Mouse (Mus musculus) lung, adult 18-20 months (tissue): ENCODE measurements at regions not wholly inside any gene's neighbourhood (a gene's known extent, or its start where the extent isn't known, plus 50 kb on each side); places are given as distances from the start of the nearest gene placed in this dataset.

Source experiments
- DNase-seq, 2 experiments: peaks; one replicate each; pipeline ENCODE4 v3.0.0; 2022; ENCODE audit warnings: mixed read lengths in 2 of 2

DNA sequence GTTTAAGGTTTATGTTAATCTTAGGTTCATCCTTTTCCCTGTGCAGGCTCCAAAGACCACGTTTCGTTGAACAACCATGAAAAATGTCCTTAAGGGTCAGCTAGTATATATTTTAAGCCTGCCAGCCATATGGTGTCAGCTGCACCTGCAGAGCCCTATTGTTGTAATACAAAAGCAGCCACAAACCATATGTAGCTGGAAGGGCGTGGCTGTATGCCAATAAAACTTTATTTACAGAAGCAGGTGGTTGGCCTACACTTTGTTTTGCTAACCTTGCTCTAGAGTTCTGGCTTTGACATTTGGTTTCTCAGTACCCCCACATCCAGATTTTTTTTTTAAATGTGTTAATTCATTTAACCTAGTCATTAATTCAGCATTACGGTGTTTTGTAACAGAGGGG lies 711.1 kb upstream of the Car8 start:
- no peak for DNase-seq

DNA sequence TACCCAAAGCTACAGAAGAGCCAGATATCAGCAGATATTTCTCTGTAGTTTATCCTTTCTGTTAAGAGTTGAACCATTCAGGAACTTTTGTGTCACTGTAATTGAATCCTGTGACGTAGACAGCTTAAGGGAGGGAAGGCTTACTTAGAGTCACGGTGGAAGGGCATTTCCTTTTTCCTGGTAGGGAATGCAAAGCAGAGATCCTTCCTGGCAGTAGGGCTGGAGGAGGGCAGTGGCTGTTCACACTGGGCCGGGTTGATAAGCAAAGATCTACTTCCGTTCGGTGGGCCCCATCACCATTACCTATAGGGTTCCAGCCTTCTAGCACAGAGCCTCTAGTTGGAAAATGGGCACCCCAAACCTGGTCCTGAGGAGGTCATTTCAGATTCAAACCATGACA lies 710.7 kb upstream of the Car8 start:
- DNase-seq: no peak

DNA sequence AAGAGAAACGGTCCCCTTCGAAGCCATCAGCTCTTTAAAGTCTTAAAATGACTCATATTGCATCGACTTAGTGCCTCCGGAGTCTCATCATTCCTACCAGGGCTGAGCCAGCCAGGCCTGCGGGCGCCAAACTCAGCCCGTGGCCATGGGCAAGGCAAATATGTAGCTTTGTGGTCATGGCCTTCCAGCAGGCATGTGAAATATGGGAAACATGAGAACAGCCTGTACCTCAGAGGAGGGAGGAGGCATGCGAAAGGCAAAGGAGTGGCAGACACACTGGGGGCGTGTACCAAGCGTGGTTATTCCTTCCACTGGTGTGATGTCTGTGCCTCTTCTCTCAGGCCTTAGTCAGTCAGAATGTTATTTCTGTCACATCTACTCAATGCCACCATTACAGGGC lies 706.3 kb upstream of the Car8 start:
- DNase-seq: no peak

DNA sequence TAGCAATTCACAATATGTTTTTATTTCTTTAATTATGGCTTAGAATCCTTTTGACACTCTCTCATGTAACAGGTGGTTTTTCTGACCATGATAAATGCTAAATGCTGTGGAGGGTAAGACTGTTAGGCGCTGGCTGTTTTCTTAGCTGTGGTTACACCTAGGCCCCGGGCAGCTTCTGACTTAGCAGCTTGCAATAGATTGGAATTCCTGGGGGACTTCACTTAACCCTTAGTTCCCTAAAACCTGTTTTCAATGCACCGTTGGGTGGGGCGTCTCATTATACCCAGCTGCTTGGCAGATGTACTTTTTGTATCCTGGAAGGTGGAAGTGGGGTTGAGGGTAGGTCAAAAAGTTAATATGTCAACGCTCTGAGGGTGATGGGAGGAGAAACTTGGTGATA lies 704.2 kb upstream of the Car8 start:
- DNase-seq: no peak

DNA sequence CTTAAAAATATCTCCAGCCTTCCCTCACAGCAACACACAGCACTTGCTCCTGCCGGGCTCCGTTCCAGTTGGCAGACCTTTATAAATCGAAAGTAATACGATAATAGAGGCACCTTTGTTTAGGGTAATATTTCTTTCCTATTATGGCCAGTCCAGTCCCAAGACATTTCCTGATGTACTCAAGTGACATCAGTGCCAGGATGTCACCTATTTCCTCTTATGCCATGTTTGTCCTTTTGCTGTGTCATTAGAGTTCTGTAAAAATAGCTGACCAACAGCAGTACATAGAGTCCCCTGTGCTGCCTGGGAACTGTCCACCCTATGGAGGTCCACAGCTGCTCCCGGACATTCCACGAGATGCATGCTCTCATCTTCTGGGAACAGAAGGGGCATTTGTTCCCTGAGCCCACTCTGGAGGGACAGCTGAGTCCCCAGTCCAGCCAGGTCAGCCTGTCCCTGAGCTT lies 700.1 kb upstream of the Car8 start:
- peak; percentile 27 to 47 for DNase-seq

DNA sequence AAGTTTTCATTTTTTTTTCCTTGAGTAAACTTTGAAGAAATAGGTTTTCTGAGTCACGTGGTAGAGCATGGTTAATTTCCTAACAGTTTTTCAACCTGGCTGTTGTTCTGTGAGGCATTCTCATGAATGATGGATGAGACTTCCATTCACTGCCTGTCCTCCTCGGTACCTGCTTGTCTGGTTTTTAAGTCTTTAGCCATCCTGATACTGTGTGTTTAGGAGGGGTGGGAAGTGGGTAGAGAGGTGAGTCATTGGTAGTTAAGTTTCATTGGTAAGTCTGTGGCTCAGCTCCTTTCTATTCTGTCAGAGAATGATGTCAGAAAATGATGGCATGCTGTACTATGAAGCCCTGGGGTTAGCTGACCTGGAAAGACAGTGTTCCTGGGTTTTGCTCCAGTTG lies 697.1 kb upstream of the Car8 start:
- DNase-seq: no peak

DNA sequence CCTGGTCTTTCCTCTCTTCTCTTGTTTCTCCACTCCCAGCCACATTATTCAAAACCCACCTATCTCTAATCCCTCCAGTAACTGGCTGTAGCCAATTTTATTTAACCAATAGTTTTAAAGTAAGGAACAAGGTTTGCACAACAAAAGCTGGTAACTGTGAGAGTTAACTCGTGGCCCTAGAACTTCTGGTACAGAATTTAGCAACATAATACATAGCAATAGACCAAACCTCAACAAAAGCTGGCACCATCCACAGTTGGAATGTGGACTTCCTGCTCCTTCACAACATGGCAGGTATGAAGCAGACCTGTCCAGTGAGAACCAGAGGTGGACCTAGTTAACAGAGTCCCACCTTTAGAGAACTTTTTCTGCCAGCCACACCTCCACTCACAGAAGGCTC lies 695.7 kb upstream of the Car8 start:
- no peak for DNase-seq

DNA sequence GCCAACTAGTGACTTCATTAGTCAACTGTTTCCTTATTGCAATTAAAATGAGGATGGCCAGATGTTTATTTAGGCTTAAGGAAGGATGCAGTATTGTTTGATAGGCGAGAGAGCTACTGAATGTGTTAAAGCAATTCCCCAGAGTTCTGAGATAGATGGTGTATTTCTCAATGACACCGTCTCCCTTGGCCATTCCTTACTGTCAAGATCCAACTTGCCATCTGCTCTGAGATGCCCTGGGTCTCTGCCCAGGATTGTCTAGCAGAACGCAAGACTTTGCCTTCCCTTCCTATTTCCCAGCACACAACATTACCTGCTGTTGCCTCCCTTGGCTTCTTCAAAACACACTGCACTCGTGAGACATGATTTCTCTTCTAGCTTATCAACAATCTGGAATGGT lies 690.5 kb upstream of the Car8 start:
- DNase-seq: no peak

DNA sequence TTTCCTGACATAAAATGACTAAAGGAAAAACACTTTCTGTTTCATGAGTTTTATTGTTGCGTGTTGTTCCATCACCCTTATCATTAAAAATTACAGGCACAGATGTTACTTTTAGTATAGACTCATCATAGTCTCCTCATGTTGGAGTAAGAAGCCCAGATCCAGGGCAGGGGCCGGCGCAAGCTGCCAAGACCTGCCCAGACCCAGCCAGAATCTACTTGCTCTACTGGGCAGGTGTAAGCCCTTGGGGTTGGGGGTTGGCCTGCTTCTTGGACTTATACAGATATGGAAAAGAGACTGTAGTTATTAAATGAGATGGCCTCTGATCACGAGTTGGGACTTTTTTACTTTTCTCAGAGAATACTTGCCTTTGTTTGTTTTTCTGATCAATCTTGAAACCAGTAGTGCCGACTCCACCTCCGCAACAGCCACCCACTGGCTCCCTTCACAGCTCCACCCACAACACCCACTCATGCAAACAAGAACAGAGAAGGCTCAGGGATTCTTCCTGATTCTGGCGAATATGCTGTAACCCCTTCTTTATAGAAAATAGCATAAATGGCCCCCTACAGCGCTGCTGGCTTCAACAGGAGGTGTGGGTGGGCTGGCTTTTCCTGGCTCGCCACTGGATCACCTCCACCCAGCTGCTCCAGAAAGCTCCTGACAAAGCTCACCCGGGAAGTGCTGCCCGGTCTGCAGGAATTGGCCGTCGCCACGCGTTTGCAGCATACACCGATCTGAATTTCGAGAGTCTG lies 689.9 kb upstream of the Car8 start:
- peak in 1 of 2 experiments; percentile 43 for DNase-seq

DNA sequence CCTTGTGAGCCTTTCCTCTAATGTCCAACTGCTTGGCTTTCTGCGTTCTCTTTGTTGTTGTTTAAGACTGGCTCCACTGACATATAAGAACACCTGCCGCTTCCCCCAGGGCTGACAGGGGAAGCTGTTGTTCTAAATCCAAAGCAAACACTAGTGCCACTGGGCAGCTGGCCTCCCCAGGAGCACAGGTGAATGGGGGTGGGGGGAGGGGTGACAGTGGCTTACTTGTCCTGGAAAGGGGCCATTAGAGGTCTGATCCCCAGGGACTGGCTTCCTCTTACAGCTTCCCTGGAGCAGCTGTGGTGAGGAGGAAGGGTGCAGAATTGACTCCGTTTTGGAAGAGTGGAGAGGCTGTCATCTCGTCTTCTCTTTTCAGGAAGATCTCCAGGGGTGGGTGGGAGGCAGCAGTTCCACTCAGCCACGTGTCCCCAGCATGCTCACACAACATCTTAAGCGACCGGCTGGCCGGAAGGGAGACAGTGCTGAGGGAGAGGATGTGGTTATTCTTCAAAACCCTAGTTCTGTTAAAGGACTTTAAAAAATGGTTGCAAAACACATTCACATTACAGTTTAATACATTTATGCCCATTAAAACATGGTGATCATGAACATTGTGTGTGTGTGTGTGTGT lies 688.5 kb upstream of the Car8 start:
- DNase-seq: peak in 1 of 2 experiments; percentile 20

DNA sequence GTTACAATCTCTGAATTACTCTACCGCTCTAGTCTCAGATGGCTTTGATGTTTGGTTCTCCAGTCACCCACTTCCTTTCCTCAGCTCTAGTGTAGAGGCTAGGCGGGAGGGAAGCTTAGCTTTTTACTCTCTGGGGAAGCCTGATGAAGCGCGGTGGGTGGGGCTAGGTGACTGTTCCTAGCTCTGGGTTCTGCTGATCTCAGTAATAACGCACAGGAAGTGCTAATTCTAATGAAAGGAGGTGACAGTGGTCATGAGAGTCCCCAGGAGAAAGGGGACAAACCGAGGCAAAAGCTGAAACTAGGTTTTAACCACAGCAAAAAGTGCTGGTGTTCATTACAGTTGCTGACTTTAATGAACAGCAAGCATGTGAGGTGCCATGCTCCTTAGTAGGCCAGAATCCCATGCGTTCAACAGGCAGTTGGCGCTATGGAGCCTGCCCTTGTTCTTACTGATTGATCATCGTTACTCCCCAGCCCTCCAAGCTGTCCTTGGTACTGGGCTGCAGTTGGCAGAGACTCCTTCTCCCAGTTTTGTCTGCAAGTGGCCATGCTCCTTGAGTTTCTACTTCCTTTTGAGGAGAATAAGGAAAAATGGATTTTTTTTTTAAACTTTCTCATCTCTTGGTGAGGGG lies 687.9 kb upstream of the Car8 start:
- DNase-seq: peak in 1 of 2 experiments; percentile 48

DNA sequence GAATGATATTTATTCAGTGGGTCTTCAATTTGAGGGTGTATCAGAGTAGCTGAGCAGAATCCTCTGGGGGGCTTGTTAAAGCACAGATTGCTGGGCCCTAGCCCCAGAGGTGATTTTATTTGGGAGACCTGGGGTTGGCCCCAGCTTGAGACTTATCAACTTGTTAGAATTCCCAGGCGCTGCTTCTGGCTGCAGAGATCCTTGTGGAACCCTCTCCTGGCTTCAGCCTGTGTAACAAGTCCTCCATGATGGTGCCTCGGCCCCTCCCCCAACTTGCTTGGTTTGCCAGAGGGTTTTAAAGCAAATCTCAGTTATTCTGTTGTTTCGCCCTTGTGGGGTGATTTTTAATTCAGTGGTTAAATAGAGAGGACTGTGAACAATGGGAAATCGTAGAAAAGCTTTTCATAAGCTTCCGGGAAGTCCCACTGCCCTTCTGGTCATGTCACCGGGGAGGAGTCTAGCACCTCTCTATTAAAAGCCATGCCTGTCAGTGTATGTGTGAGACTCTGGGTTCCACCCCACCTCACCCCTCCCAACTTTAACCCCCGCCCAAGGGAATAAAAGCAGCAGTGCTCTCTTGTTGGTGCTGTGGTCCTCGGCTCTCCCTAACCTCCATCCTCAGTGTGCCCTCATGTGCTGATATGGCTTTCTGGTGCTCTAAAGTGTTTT lies 684.0 kb upstream of the Car8 start:
- no peak for DNase-seq

DNA sequence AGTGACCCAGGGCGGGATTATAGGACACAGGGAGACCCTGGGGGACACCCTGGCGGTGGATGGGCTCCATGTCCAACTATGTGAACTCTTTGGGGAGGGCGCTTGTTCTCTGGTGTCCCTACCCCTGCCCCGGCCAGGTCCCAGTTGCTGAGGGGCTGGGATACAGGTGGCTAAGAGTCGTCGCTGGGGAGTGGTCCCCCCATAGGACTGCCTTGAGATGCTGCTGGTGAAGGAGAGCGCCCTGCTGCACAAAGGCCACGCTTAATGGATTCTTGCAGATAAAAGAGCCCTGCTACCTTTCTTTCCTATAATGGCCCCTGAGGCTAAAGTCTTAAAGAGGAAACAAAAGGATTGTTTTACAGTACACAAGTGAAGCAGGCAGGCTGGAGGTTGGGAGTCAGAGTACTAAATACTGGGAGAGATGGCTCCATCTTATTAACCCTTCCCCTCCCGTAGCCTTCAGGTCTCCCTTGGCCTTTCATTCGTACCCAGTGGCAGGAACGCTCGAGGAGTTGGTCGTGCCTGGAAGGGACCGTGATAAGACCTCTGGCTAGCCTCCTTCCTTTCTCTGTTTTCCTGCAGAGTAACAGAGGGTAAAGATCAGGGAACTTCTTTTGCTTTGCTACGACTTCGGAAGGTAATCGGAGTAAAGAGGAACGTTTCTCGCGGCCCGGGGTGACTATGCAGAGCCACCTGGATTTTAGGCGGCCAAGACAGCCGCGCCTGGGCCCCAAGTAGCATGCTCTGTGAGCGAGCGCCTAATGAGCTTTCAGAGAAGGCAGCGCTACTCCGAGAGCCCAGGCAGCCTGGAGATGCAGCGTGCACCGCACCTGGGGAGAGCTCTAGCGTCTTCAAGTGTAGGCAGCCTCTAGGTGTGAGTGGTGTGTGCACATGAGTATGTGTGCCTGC lies 682.9 kb upstream of the Car8 start:
- no peak for DNase-seq

DNA sequence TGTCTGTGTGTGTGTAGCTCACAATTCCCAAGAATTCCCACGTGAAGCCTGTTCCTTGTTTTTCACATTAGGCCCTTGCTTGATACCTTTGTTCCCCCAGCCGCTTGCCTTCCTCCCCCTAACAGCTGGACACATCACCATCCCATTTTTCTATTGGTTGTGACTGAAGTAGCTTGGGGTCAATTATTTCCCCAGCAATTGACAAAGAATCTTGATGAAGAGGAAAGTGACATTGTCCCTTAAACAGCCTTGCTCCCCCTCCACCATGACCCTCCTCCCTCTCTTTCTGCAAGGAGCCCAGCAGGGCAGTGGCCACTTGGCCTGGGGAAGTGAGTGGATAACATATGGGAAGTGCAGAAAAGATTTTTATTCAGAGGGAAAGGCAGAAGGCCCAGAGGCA lies 681.5 kb upstream of the Car8 start:
- DNase-seq: no peak

DNA sequence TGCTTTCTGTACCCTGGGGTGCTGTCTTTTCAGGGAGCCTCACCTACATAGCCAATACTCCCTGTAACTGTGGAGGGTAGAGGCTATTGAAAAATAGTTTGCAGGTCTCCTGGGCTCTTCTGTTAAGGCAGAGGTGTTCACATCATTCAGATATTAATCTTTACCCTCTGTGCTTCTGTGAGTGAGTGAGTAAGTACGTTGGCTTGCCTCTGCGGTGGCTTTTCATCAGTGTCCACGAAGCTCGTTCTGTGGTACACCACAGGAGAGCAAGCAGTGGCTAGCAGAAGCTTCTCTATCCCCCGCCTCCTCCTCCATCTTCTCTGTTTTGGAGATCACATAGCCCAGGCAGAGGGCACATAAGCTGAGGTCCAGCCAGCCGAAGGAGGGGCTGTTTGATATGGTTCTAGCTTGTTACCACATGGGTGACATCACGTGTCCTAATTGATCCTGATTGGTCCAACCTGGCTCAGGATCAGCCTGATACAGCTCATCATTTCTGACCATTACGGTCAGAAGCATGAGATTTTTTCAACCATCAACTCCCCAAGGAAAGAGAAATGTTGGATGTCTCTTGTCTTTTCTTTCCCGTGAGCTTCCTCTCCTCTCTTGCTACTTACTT lies 680.6 kb upstream of the Car8 start:
- no peak for DNase-seq
